Mouse (Mus musculus) spleen, adult 2 months (tissue): ENCODE measurements around the gene Slc25a43. TPM values are rescaled to one million over a fixed set of nuclear protein-coding genes. Genes with fewer than 3 reads are reported as not detected.

Source experiments
- DNase-seq, 2 experiments: peaks; one replicate each; pipeline versions ENCODE4 v3.0.0 to v3.0.0-alpha.2; 2012 to 2021; ENCODE audit warnings: low spot score in 2 of 2, low read depth in 1 of 2
- H3K27ac ChIP-seq: fragments of 200-500 bp; 2 replicates; pipeline ENCODE4 v1.5.1; 2012; ENCODE audit warnings: low read length, inconsistent platforms; ENCODE audit not compliant: insufficient read depth
- H3K27me3 ChIP-seq: fragments of 200-500 bp; 2 replicates; pipeline ENCODE4 v1.6.1; 2012; ENCODE audit warnings: mild to moderate bottlenecking, moderate library complexity, low read length, inconsistent platforms; ENCODE audit not compliant: control insufficient read depth, insufficient read depth
- H3K36me3 ChIP-seq: fragments of 200-500 bp; 2 replicates; pipeline ENCODE4 v1.6.1; 2012; ENCODE audit warnings: mild to moderate bottlenecking, low read length, inconsistent platforms; ENCODE audit not compliant: control insufficient read depth, insufficient read depth
- H3K4me1 ChIP-seq: fragments of 200-500 bp; 2 replicates; pipeline ENCODE4 v1.6.1; 2011; ENCODE audit warnings: inconsistent platforms; ENCODE audit not compliant: control insufficient read depth, insufficient read depth, insufficient read length
- H3K4me3 ChIP-seq: fragments of 200-500 bp; 2 replicates; pipeline ENCODE4 v1.5.1; 2011; ENCODE audit warnings: mild to moderate bottlenecking, inconsistent platforms; ENCODE audit not compliant: insufficient read depth, insufficient read length; ENCODE audit errors: extremely low read depth
- CTCF ChIP-seq: fragments of 200-500 bp; IDR thresholded peaks from 2 replicates; pipeline ENCODE4 v1.5.1; 2011; ENCODE audit warnings: mild to moderate bottlenecking, inconsistent platforms; ENCODE audit not compliant: insufficient read depth, insufficient read length, insufficient replicate concordance; ENCODE audit errors: extremely low read depth
- POLR2A ChIP-seq: fragments of 200-500 bp; IDR thresholded peaks from 2 replicates; pipeline ENCODE4 v1.6.1; 2011; ENCODE audit warnings: low read depth, low read length, inconsistent platforms
- WGBS: fragments of 180-500 bp; shearing (Covaris S2); methylation state at CpG from one replicate; pipeline ENCODE4 v1.1.7; 2018; 5-methylcytosine and 5-hydroxymethylcytosine counted together
- polyA plus RNA-seq: library from polyadenylated mRNA; depleted of rRNA; stranded (reverse); fragments of >200 nt; gene quantifications from 2 replicates; pipeline ENCODE4 v1.2.3, GENCODE M21; 2012; rRNA removed

Gene Slc25a43
- polyA plus RNA-seq, 1 experiment = 1.2 TPM

DNA sequence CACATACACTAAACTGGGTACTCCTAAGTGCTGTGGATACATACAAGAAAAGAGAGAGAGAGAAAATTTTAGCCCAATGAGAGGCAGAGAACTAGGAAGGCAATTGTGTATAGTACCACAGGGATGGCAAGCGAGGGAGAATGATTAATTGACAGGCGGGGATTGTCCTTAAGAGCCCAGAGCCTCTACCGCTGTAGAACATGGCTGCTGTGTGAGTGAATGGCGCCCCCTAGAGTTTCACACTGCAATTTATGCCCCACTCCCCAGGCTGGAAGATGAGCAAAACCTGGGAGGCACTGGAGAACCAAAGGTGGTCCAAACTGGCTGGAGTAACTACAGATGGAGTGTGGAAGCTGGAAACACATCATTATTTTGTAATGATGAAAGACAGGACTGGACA is 76.7 kb downstream of the Slc25a43 start:
- Histone ChIP-seq H3K27ac (no peak overlapping the region), H3K27me3 (no peaks in the 10 kb centered on the region), H3K36me3 (no peaks in the 10 kb centered on the region), H3K4me1 (no peaks in the 10 kb centered on the region), H3K4me3 (no peak overlapping the region)
- TF ChIP-seq POLR2A (no peak), CTCF (peak; percentile 43; the same call in 1 of the 2 replicates)
- 30% methylated on average over 4 of the region's 4 CpGs for WGBS
- DNase-seq = peak; percentile 22 to 36

- no peak for TF ChIP-seq CTCF
- no peak for TF ChIP-seq POLR2A
- Histone ChIP-seq H3K27me3 (no peaks in the 10 kb centered on the region), H3K4me3 (no peak overlapping the region), H3K27ac (no peak overlapping the region), H3K4me1 (no peaks in the 10 kb centered on the region), H3K36me3 (no peaks in the 10 kb centered on the region)
- 84% methylated on average over 10 of the region's 10 CpGs for WGBS
- no peak for DNase-seq
These were observed 80.7 kb downstream of the Slc25a43 start for GRCm38 (mm10) chrX:36823932-36824711.

DNA sequence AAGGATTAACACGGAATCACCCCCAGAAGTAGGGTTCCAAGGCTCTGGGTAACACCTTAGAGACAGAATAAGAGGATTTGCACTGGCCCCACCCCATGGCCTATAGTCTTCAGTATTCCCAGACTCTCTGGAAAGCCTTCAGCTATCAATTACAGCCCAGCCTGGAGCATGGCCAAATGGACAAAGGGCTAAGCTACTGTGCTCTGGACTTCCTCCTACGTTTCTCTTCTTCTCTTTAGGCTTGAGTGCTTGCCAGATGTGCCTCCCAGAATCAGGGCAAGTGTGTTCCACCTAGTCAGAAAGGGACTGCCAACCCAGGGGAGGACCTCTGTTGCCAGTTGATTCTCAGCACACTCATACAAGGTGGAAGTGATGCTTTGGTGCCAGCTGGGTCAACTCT is 81.6 kb downstream of the Slc25a43 start:
- no peak overlapping the region for H3K27ac ChIP-seq
- no peaks in the 10 kb centered on the region for H3K27me3 ChIP-seq
- H3K4me3 ChIP-seq = no peak overlapping the region
- no peaks in the 10 kb centered on the region for H3K36me3 ChIP-seq
- no peak for DNase-seq
- TF ChIP-seq POLR2A (no peak), CTCF (no peak)
- H3K4me1 ChIP-seq = no peaks in the 10 kb centered on the region
- WGBS = 50% methylated on average over 2 of the region's 2 CpGs

Other genes with a start within 250 kb of the Slc25a43 start
- gene Pgrmc1, start 145.5 kb upstream of the Slc25a43 start, polyA plus RNA-seq = 25.6 and 34.9 TPM in 2 replicates
- gene Akap17b, start 98.3 kb upstream of the Slc25a43 start, polyA plus RNA-seq = 0.26 and 0.36 TPM in 2 replicates
- 263 and 357 TPM in 2 replicates for gene Slc25a5, start 52.0 kb downstream of the Slc25a43 start, polyA plus RNA-seq
- 19.8 and 21.9 TPM in 2 replicates for gene Ube2a, start 130.2 kb downstream of the Slc25a43 start, polyA plus RNA-seq
- gene C330007P06Rik, start 130.5 kb downstream of the Slc25a43 start, polyA plus RNA-seq = 8.4 and 11.0 TPM in 2 replicates
- gene Nkrf, start 159.2 kb downstream of the Slc25a43 start, polyA plus RNA-seq = 0.46 and 0.53 TPM in 2 replicates
- 45.0 and 55.5 TPM in 2 replicates for gene Sept6, start 248.1 kb downstream of the Slc25a43 start, polyA plus RNA-seq